Mouse (Mus musculus): ENCODE results near the gene Il2rb. TPM values are rescaled to one million over a fixed set of nuclear protein-coding genes. Genes with fewer than 3 reads are reported as not detected.
A peak's percentile ranks its signal among the peaks of the same experiment; 100 is the strongest.

The Il2rb gene
- polyA plus RNA-seq (2015; fragmentation: Nextera tagmentation; extraction: Ambion mirVana) = 0.06 TPM in 1 of 2 replicates, not detected in the other

- no peak within 1 kb of the TSS for H3K4me2 ChIP-seq
- H3K36me3 ChIP-seq = no peaks in the 10 kb centered on the region
- H3K4me3 ChIP-seq = no peak within 1 kb of the TSS
- H3K4me1 ChIP-seq (replicated peaks) = no peaks in the 10 kb centered on the region
- H3K27me3 ChIP-seq = no peaks in the 10 kb centered on the region
- H3K9me3 ChIP-seq = no peaks in the 10 kb centered on the region
- no peak within 1 kb of the TSS for H3K9ac ChIP-seq
- WGBS = 89% methylated on average over 11 of the region's 11 CpGs
- ATAC-seq (ENCODE audit: low read depth) = no peak
- H3K27ac ChIP-seq (replicated peaks) = no peak within 1 kb of the TSS
Observed at GRCm38 (mm10) chr15:78494968-78495406, at the start of gene Il2rb. Il2rb (minus strand) TSS chr15:78495271.

- Histone ChIP-seq H3K27me3 (peaks cover 6% of the 10 kb centered on the region; the same call in 1 of the 2 replicates), H3K4me2 (peak within 1 kb of the TSS; percentile 42), H3K4me3 (no peak within 1 kb of the TSS), H3K9me3 (no peaks in the 10 kb centered on the region), H3K36me3 (no peaks in the 10 kb centered on the region), H3K9ac (peak within 1 kb of the TSS; percentile 53), H3K4me1 (replicated peaks) (peaks cover 36% of the 10 kb centered on the region), H3K27ac (replicated peaks) (no peak within 1 kb of the TSS; the same call in 1 of the 2 replicates)
- WGBS = 12% methylated on average over 14 of the region's 14 CpGs
- ATAC-seq (ENCODE audit: low read depth) = peak; percentile 22; the same call in 1 of the 2 replicates
Observed at GRCm38 (mm10) chr15:78544561-78545001, 49.5 kb upstream of the Il2rb start, which contains the start of gene Sstr3. Sstr3 (minus strand) TSS chr15:78544685.

- no peak overlapping the region for H3K4me2 ChIP-seq
- H3K4me1 ChIP-seq (replicated peaks) = peaks cover 36% of the 10 kb centered on the region
- H3K36me3 ChIP-seq = no peaks in the 10 kb centered on the region
- H3K27me3 ChIP-seq = peaks cover 10% of the 10 kb centered on the region; the same call in 1 of the 2 replicates
- no peak for ATAC-seq (ENCODE audit: low read depth)
- H3K9ac ChIP-seq = no peak overlapping the region
- H3K27ac ChIP-seq (replicated peaks) = no peak overlapping the region; the same call in 1 of the 2 replicates
- 78% methylated on average over 15 of the region's 15 CpGs for WGBS
- H3K9me3 ChIP-seq = no peaks in the 10 kb centered on the region
- no peak overlapping the region for H3K4me3 ChIP-seq
Observed at GRCm38 (mm10) chr15:78544041-78544440, 49.0 kb upstream of the Il2rb start.

GRCm38 (mm10) chr15:78542767-78543303 is 47.8 kb upstream of the Il2rb start:
- no peak overlapping the region for H3K4me2 ChIP-seq
- ATAC-seq (ENCODE audit: low read depth) = no peak
- peaks cover 13% of the 10 kb centered on the region; the same call in 1 of the 2 replicates for H3K27me3 ChIP-seq
- H3K4me1 ChIP-seq (replicated peaks) = peaks cover 29% of the 10 kb centered on the region
- H3K4me3 ChIP-seq = no peak overlapping the region
- H3K27ac ChIP-seq (replicated peaks) = no peak overlapping the region
- WGBS = 79% methylated on average over 7 of the region's 7 CpGs
- no peaks in the 10 kb centered on the region for H3K9me3 ChIP-seq
- no peak overlapping the region for H3K9ac ChIP-seq
- H3K36me3 ChIP-seq = no peaks in the 10 kb centered on the region

- no peak overlapping the region for H3K27ac ChIP-seq (replicated peaks)
- no peak overlapping the region for H3K4me3 ChIP-seq
- peaks cover 28% of the 10 kb centered on the region for H3K4me1 ChIP-seq (replicated peaks)
- 78% methylated on average over 3 of the region's 3 CpGs for WGBS
- H3K36me3 ChIP-seq = no peaks in the 10 kb centered on the region
- no peak for ATAC-seq (ENCODE audit: low read depth)
- no peak overlapping the region for H3K4me2 ChIP-seq
- peaks cover 13% of the 10 kb centered on the region; the same call in 1 of the 2 replicates for H3K27me3 ChIP-seq
- no peaks in the 10 kb centered on the region for H3K9me3 ChIP-seq
- no peak overlapping the region for H3K9ac ChIP-seq
Observed at GRCm38 (mm10) chr15:78542098-78542766, 47.2 kb upstream of the Il2rb start.

GRCm38 (mm10) chr15:78541606-78542005 is 46.5 kb upstream of the Il2rb start:
- WGBS = 70% methylated on average over 3 of the region's 3 CpGs
- Histone ChIP-seq H3K9me3 (no peaks in the 10 kb centered on the region), H3K36me3 (no peaks in the 10 kb centered on the region), H3K4me1 (replicated peaks) (peaks cover 28% of the 10 kb centered on the region), H3K4me2 (no peak overlapping the region), H3K27me3 (peaks cover 13% of the 10 kb centered on the region; the same call in 1 of the 2 replicates), H3K27ac (replicated peaks) (no peak overlapping the region), H3K9ac (no peak overlapping the region), H3K4me3 (no peak overlapping the region)
- ATAC-seq (ENCODE audit: low read depth) = no peak

GRCm38 (mm10) chr15:78541036-78541435 is 46.0 kb upstream of the Il2rb start:
- Histone ChIP-seq H3K4me3 (no peak overlapping the region), H3K36me3 (no peaks in the 10 kb centered on the region), H3K27me3 (peaks cover 13% of the 10 kb centered on the region; the same call in 1 of the 2 replicates), H3K27ac (replicated peaks) (no peak overlapping the region), H3K4me1 (replicated peaks) (peaks cover 28% of the 10 kb centered on the region), H3K4me2 (no peak overlapping the region), H3K9me3 (no peaks in the 10 kb centered on the region), H3K9ac (no peak overlapping the region)
- 67% methylated on average over 3 of the region's 3 CpGs for WGBS
- ATAC-seq (ENCODE audit: low read depth) = no peak

- ATAC-seq (ENCODE audit: low read depth) = no peak
- H3K27ac ChIP-seq (replicated peaks) = no peak overlapping the region
- peaks cover 15% of the 10 kb centered on the region for H3K4me1 ChIP-seq (replicated peaks)
Observed at GRCm38 (mm10) chr15:78535723-78536421, 40.8 kb upstream of the Il2rb start.

GRCm38 (mm10) chr15:78533346-78533835 is 38.3 kb upstream of the Il2rb start:
- H3K4me2 ChIP-seq = no peak overlapping the region
- H3K4me3 ChIP-seq = no peak overlapping the region
- no peaks in the 10 kb centered on the region for H3K36me3 ChIP-seq
- ATAC-seq (ENCODE audit: low read depth) = no peak
- 0 out of 2 replicates have a peak overlapping the region, but pooled peaks have one; percentile 22 for H3K9ac ChIP-seq
- no peaks in the 10 kb centered on the region for H3K9me3 ChIP-seq
- H3K4me1 ChIP-seq (replicated peaks) = peaks cover 35% of the 10 kb centered on the region
- no peaks in the 10 kb centered on the region; the same call in 1 of the 2 replicates for H3K27me3 ChIP-seq
- no peak overlapping the region for H3K27ac ChIP-seq (replicated peaks)
- WGBS = 76% methylated on average over 10 of the region's 10 CpGs

More at GRCm38 (mm10) chr15:78535723-78536421, 40.8 kb upstream of the Il2rb start:
- no peak overlapping the region for H3K9ac ChIP-seq
- peaks cover 13% of the 10 kb centered on the region; the same call in 1 of the 2 replicates for H3K27me3 ChIP-seq
- H3K9me3 ChIP-seq = no peaks in the 10 kb centered on the region
- no peak overlapping the region for H3K4me3 ChIP-seq
- H3K4me2 ChIP-seq = no peak overlapping the region
- 50% methylated on average over 10 of the region's 10 CpGs for WGBS
- no peaks in the 10 kb centered on the region for H3K36me3 ChIP-seq

GRCm38 (mm10) chr15:78532566-78533345 is 37.7 kb upstream of the Il2rb start:
- no peak for ATAC-seq (ENCODE audit: low read depth)
- Histone ChIP-seq H3K27ac (replicated peaks) (0 out of 2 replicates have a peak overlapping the region, but pooled peaks have one; percentile 15), H3K4me1 (replicated peaks) (peaks cover 35% of the 10 kb centered on the region), H3K4me3 (no peak overlapping the region), H3K27me3 (no peaks in the 10 kb centered on the region; the same call in 1 of the 2 replicates), H3K9ac (peak overlapping the region; percentile 22; the same call in 1 of the 2 replicates), H3K36me3 (no peaks in the 10 kb centered on the region), H3K4me2 (peak overlapping the region; percentile 53; the same call in 1 of the 2 replicates), H3K9me3 (no peaks in the 10 kb centered on the region)
- 74% methylated on average over 10 of the region's 10 CpGs for WGBS

- peaks cover 35% of the 10 kb centered on the region for H3K4me1 ChIP-seq (replicated peaks)
- ATAC-seq (ENCODE audit: low read depth) = peak; percentile 89
Observed at GRCm38 (mm10) chr15:78531901-78532469, 36.9 kb upstream of the Il2rb start.

More at GRCm38 (mm10) chr15:78531901-78532469, 36.9 kb upstream of the Il2rb start:
- H3K36me3 ChIP-seq = no peaks in the 10 kb centered on the region
- H3K9ac ChIP-seq = peak overlapping the region; percentile 69
- H3K27ac ChIP-seq (replicated peaks) = peak overlapping the region; percentile 86
- no peaks in the 10 kb centered on the region for H3K9me3 ChIP-seq
- H3K4me2 ChIP-seq = peak overlapping the region; percentile 53
- peak overlapping the region; percentile 32 for H3K4me3 ChIP-seq
- under 1% methylated on average over 25 of the region's 25 CpGs for WGBS
- H3K27me3 ChIP-seq = no peaks in the 10 kb centered on the region; the same call in 1 of the 2 replicates
